Mouse (Mus musculus): ENCODE results near the gene 4933415A04Rik. TPM values are rescaled to one million over a fixed set of nuclear protein-coding genes. Genes with fewer than 3 reads are reported as not detected.

Gene 4933415A04Rik
- polyA plus RNA-seq, 1 experiment, result 0.50 TPM

GRCm38 (mm10) chr11:43569595-43569994 is 17.2 kb upstream of the 4933415A04Rik start:
- no peak for DNase-seq (ENCODE audit: low spot score)

GRCm38 (mm10) chr11:43575061-43575375 is 11.8 kb upstream of the 4933415A04Rik start:
- DNase-seq (ENCODE audit: low spot score), result no peak

GRCm38 (mm10) chr11:43575376-43576151 is 11.3 kb upstream of the 4933415A04Rik start:
- no peak for DNase-seq (ENCODE audit: low spot score)

GRCm38 (mm10) chr11:43577713-43578478 is 8.9 kb upstream of the 4933415A04Rik start:
- no peak for DNase-seq (ENCODE audit: low spot score)

- no peak for DNase-seq (ENCODE audit: low spot score)
Observed at GRCm38 (mm10) chr11:43585211-43586005, 1.4 kb upstream of the 4933415A04Rik start.

GRCm38 (mm10) chr11:43589530-43590072 is 2.8 kb downstream of the 4933415A04Rik start:
- no peak for DNase-seq (ENCODE audit: low spot score)

GRCm38 (mm10) chr11:43601440-43601839 is 14.6 kb downstream of the 4933415A04Rik start, which contains the start of gene Fabp6:
TSS of gene Fabp6 (minus strand) at chr11:43601540.
- DNase-seq (ENCODE audit: low spot score), result no peak

- no peak for DNase-seq (ENCODE audit: low spot score)
Observed at GRCm38 (mm10) chr11:43604207-43604606, 17.4 kb downstream of the 4933415A04Rik start.

GRCm38 (mm10) chr11:43604891-43605290 is 18.1 kb downstream of the 4933415A04Rik start:
- no peak for DNase-seq (ENCODE audit: low spot score)

GRCm38 (mm10) chr11:43605859-43606258 is 19.0 kb downstream of the 4933415A04Rik start:
- no peak for DNase-seq (ENCODE audit: low spot score)

- no peak for DNase-seq (ENCODE audit: low spot score)
Observed at GRCm38 (mm10) chr11:43608440-43608839, 21.6 kb downstream of the 4933415A04Rik start.

GRCm38 (mm10) chr11:43610006-43610661 is 23.3 kb downstream of the 4933415A04Rik start:
- no peak for DNase-seq (ENCODE audit: low spot score)

- no peak for DNase-seq (ENCODE audit: low spot score)
Observed at GRCm38 (mm10) chr11:43610662-43611033, 23.8 kb downstream of the 4933415A04Rik start.

- peak; percentile 30 for DNase-seq (ENCODE audit: low spot score)
Observed at GRCm38 (mm10) chr11:43612834-43613488, 26.1 kb downstream of the 4933415A04Rik start.

GRCm38 (mm10) chr11:43617924-43618323 is 31.1 kb downstream of the 4933415A04Rik start:
- no peak for DNase-seq (ENCODE audit: low spot score)

GRCm38 (mm10) chr11:43618403-43618802 is 31.6 kb downstream of the 4933415A04Rik start:
- DNase-seq (ENCODE audit: low spot score), result no peak

GRCm38 (mm10) chr11:43621769-43622168 is 34.9 kb downstream of the 4933415A04Rik start:
- DNase-seq (ENCODE audit: low spot score), result no peak

GRCm38 (mm10) chr11:43624341-43624740 is 37.5 kb downstream of the 4933415A04Rik start:
- DNase-seq (ENCODE audit: low spot score), result no peak

GRCm38 (mm10) chr11:43626300-43626926 is 39.6 kb downstream of the 4933415A04Rik start:
- DNase-seq (ENCODE audit: low spot score), result no peak

GRCm38 (mm10) chr11:43626927-43627645 is 40.2 kb downstream of the 4933415A04Rik start:
- DNase-seq (ENCODE audit: low spot score), result no peak

All from urinary bladder, adult 2 months (tissue).